Mouse (Mus musculus): ENCODE results near the gene Bloc1s1. TPM values are rescaled to one million over a fixed set of nuclear protein-coding genes. Genes with fewer than 3 reads are reported as not detected.

The Bloc1s1 gene
- polyA plus RNA-seq, 1 experiment from 2014 or later, result 249 TPM

GRCm38 (mm10) chr10:128923013-128923691, 683 bp downstream of the Bloc1s1 start:
- H3K36me3 ChIP-seq, result 0 out of 2 replicates have a peak, but pooled peaks cover under 1% of the 10 kb centered on the region
- H3K4me3 ChIP-seq, result peak overlapping the region; percentile 67
- peak overlapping the region; percentile 89 for H3K27ac ChIP-seq (replicated peaks)
- peak overlapping the region; percentile 81 for H3K9ac ChIP-seq (replicated peaks)
- ATAC-seq (ENCODE audit: low FRiP score, low read depth), result peak; percentile 96
- no peaks in the 10 kb centered on the region for H3K9me3 ChIP-seq
- H3K4me2 ChIP-seq (replicated peaks), result peak overlapping the region; percentile 66
- WGBS, result under 1% methylated on average over 42 of the region's 42 CpGs
- peaks cover 7% of the 10 kb centered on the region for H3K27me3 ChIP-seq
- peaks cover 33% of the 10 kb centered on the region for H3K4me1 ChIP-seq

- 6% methylated on average over 1 of the region's 1 CpGs for WGBS
Measured at GRCm38 (mm10) chr10:128922822-128923012, 1.1 kb downstream of the Bloc1s1 start, which contains the start of gene Rdh5. Gene Rdh5 (minus strand): TSS chr10:128922888.

GRCm38 (mm10) chr10:128921883-128922821, 1.7 kb downstream of the Bloc1s1 start:
- WGBS, result 72% methylated on average over 16 of the region's 16 CpGs
- Histone ChIP-seq H3K9me3 (no peaks in the 10 kb centered on the region), H3K4me3 (peak overlapping the region; percentile 67), H3K4me1 (peaks cover 33% of the 10 kb centered on the region), H3K4me2 (replicated peaks) (peak overlapping the region; percentile 66), H3K27me3 (no peaks in the 10 kb centered on the region; the same call in 1 of the 2 replicates), H3K9ac (replicated peaks) (peak overlapping the region; percentile 81), H3K27ac (replicated peaks) (no peak overlapping the region), H3K36me3 (peaks cover 11% of the 10 kb centered on the region; the same call in 1 of the 2 replicates)
- ATAC-seq (ENCODE audit: low FRiP score, low read depth), result no peak

More at GRCm38 (mm10) chr10:128922822-128923012, 1.1 kb downstream of the Bloc1s1 start, which contains the start of gene Rdh5:
- Histone ChIP-seq H3K4me3 (peak within 1 kb of the TSS; percentile 67), H3K4me2 (replicated peaks) (peak within 1 kb of the TSS; percentile 66), H3K4me1 (peaks cover 33% of the 10 kb centered on the region), H3K9me3 (no peaks in the 10 kb centered on the region), H3K9ac (replicated peaks) (peak within 1 kb of the TSS; percentile 81), H3K36me3 (peaks cover 5% of the 10 kb centered on the region; the same call in 1 of the 2 replicates), H3K27me3 (peaks cover 2% of the 10 kb centered on the region), H3K27ac (replicated peaks) (peak within 1 kb of the TSS; percentile 89)
- ATAC-seq (ENCODE audit: low FRiP score, low read depth), result no peak

- Histone ChIP-seq H3K27ac (replicated peaks) (no peak overlapping the region), H3K4me1 (peaks cover 33% of the 10 kb centered on the region), H3K4me2 (replicated peaks) (no peak overlapping the region), H3K36me3 (peaks cover 11% of the 10 kb centered on the region; the same call in 1 of the 2 replicates), H3K4me3 (no peak overlapping the region), H3K9ac (replicated peaks) (no peak overlapping the region), H3K9me3 (no peaks in the 10 kb centered on the region), H3K27me3 (no peaks in the 10 kb centered on the region)
- ATAC-seq (ENCODE audit: low FRiP score, low read depth), result no peak
- 76% methylated on average over 1 of the region's 1 CpGs for WGBS
Measured at GRCm38 (mm10) chr10:128921251-128921650, 2.6 kb downstream of the Bloc1s1 start.

GRCm38 (mm10) chr10:128920736-128921161, 3.1 kb downstream of the Bloc1s1 start:
- no peak for ATAC-seq (ENCODE audit: low FRiP score, low read depth)
- Histone ChIP-seq H3K36me3 (peaks cover 11% of the 10 kb centered on the region; the same call in 1 of the 2 replicates), H3K4me3 (no peak overlapping the region), H3K9me3 (no peaks in the 10 kb centered on the region), H3K9ac (replicated peaks) (no peak overlapping the region), H3K27ac (replicated peaks) (no peak overlapping the region), H3K4me1 (peaks cover 33% of the 10 kb centered on the region), H3K27me3 (no peaks in the 10 kb centered on the region), H3K4me2 (replicated peaks) (no peak overlapping the region)
- 72% methylated on average over 3 of the region's 3 CpGs for WGBS

GRCm38 (mm10) chr10:128919966-128920365, 3.9 kb downstream of the Bloc1s1 start:
- Histone ChIP-seq H3K9ac (replicated peaks) (no peak overlapping the region), H3K36me3 (peaks cover 11% of the 10 kb centered on the region; the same call in 1 of the 2 replicates), H3K9me3 (no peaks in the 10 kb centered on the region), H3K27me3 (no peaks in the 10 kb centered on the region), H3K4me3 (no peak overlapping the region), H3K4me2 (replicated peaks) (no peak overlapping the region), H3K27ac (replicated peaks) (peak overlapping the region; percentile 25; the same call in 1 of the 2 replicates), H3K4me1 (peaks cover 33% of the 10 kb centered on the region)
- ATAC-seq (ENCODE audit: low FRiP score, low read depth), result no peak
- 85% methylated on average over 7 of the region's 7 CpGs for WGBS

- Histone ChIP-seq H3K36me3 (peaks cover 11% of the 10 kb centered on the region; the same call in 1 of the 2 replicates), H3K27ac (replicated peaks) (peak overlapping the region; percentile 25), H3K4me1 (peaks cover 32% of the 10 kb centered on the region), H3K4me2 (replicated peaks) (no peak overlapping the region), H3K27me3 (no peaks in the 10 kb centered on the region), H3K9ac (replicated peaks) (peak overlapping the region; percentile 39), H3K4me3 (no peak overlapping the region), H3K9me3 (no peaks in the 10 kb centered on the region)
- no peak for ATAC-seq (ENCODE audit: low FRiP score, low read depth)
- WGBS, result 11% methylated on average over 6 of the region's 6 CpGs
Measured at GRCm38 (mm10) chr10:128919203-128919631, 4.6 kb downstream of the Bloc1s1 start.

- Histone ChIP-seq H3K9ac (replicated peaks) (0 out of 2 replicates have a peak overlapping the region, but pooled peaks have one; percentile 2), H3K27me3 (no peaks in the 10 kb centered on the region), H3K4me2 (replicated peaks) (no peak overlapping the region), H3K27ac (replicated peaks) (no peak overlapping the region), H3K36me3 (peaks cover 11% of the 10 kb centered on the region; the same call in 1 of the 2 replicates), H3K4me1 (peaks cover 24% of the 10 kb centered on the region), H3K4me3 (no peak overlapping the region), H3K9me3 (no peaks in the 10 kb centered on the region)
- no peak for ATAC-seq (ENCODE audit: low FRiP score, low read depth)
- WGBS, result 79% methylated on average over 7 of the region's 7 CpGs
Measured at GRCm38 (mm10) chr10:128918246-128918645, 5.6 kb downstream of the Bloc1s1 start.

GRCm38 (mm10) chr10:128917400-128917799, 6.4 kb downstream of the Bloc1s1 start:
- WGBS, result 93% methylated on average over 6 of the region's 6 CpGs

GRCm38 (mm10) chr10:128916665-128917064, 7.2 kb downstream of the Bloc1s1 start:
- Histone ChIP-seq H3K4me2 (replicated peaks) (no peak overlapping the region), H3K9me3 (no peaks in the 10 kb centered on the region), H3K4me3 (no peak overlapping the region), H3K27ac (replicated peaks) (no peak overlapping the region), H3K9ac (replicated peaks) (no peak overlapping the region), H3K27me3 (0 out of 2 replicates have a peak, but pooled peaks cover 3% of the 10 kb centered on the region), H3K4me1 (peaks cover 12% of the 10 kb centered on the region; the same call in 1 of the 2 replicates), H3K36me3 (peaks cover 11% of the 10 kb centered on the region; the same call in 1 of the 2 replicates)
- 99% methylated on average over 3 of the region's 3 CpGs for WGBS
- no peak for ATAC-seq (ENCODE audit: low FRiP score, low read depth)

More at GRCm38 (mm10) chr10:128917400-128917799, 6.4 kb downstream of the Bloc1s1 start:
- peaks cover 11% of the 10 kb centered on the region; the same call in 1 of the 2 replicates for H3K36me3 ChIP-seq
- no peak for ATAC-seq (ENCODE audit: low FRiP score, low read depth)
- H3K27ac ChIP-seq (replicated peaks), result no peak overlapping the region
- no peak overlapping the region for H3K4me2 ChIP-seq (replicated peaks)
- 0 out of 2 replicates have a peak, but pooled peaks cover under 1% of the 10 kb centered on the region for H3K27me3 ChIP-seq
- peaks cover 19% of the 10 kb centered on the region for H3K4me1 ChIP-seq
- no peaks in the 10 kb centered on the region for H3K9me3 ChIP-seq
- no peak overlapping the region for H3K4me3 ChIP-seq
- no peak overlapping the region for H3K9ac ChIP-seq (replicated peaks)

GRCm38 (mm10) chr10:128915550-128915949, 8.3 kb downstream of the Bloc1s1 start:
- WGBS, result 95% methylated on average over 2 of the region's 2 CpGs
- no peak overlapping the region for H3K27ac ChIP-seq (replicated peaks)
- no peaks in the 10 kb centered on the region for H3K9me3 ChIP-seq
- H3K9ac ChIP-seq (replicated peaks), result no peak overlapping the region
- peaks cover 12% of the 10 kb centered on the region; the same call in 1 of the 2 replicates for H3K4me1 ChIP-seq
- no peak for ATAC-seq (ENCODE audit: low FRiP score, low read depth)
- peaks cover 11% of the 10 kb centered on the region; the same call in 1 of the 2 replicates for H3K36me3 ChIP-seq
- 0 out of 2 replicates have a peak, but pooled peaks cover 3% of the 10 kb centered on the region for H3K27me3 ChIP-seq
- no peak overlapping the region for H3K4me3 ChIP-seq
- H3K4me2 ChIP-seq (replicated peaks), result no peak overlapping the region
